Mouse (Mus musculus) thymus, postnatal 10 days (tissue): ENCODE data around the gene Igfbp7.

Experiments used
- DNase-seq, 2 experiments: peaks; one replicate each; pipeline ENCODE4 v3.0.0; 2021; ENCODE audit warnings: low spot score in 2 of 2

Gene Igfbp7

DNA sequence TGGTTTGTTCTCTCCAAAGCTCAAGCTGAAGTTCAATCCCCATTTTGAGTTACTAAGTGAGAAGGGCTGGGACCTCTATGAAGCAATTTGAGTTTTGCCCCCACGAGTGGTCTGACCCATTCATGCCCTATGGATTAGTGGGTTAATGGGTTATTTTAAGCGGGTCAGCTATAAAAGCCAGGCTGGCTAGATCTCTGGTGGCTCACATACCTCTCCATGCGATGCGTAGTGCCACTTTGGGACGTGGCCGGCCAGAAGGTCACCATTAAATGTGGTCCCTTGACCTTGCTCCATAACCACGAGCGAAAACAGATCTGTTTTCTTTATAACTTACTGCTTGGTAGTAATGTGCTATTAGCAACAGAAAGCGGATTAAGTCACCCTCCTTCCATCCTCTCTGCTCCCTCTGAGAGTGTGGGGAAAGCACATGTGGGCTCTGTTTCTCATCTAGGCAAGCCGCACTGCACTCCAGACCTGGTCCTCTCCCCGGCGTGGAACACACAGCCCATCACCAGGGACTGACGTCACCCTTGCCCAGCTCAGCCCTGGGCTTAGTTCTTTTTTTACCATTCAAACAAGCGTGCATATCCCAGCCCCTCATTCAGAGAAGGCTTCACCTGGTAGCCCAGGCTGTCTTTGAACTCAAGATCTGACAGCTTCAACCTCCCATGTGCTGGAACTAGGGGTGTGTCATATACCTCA is 28.3 kb downstream of the Igfbp7 start:
- no peak for DNase-seq

DNA sequence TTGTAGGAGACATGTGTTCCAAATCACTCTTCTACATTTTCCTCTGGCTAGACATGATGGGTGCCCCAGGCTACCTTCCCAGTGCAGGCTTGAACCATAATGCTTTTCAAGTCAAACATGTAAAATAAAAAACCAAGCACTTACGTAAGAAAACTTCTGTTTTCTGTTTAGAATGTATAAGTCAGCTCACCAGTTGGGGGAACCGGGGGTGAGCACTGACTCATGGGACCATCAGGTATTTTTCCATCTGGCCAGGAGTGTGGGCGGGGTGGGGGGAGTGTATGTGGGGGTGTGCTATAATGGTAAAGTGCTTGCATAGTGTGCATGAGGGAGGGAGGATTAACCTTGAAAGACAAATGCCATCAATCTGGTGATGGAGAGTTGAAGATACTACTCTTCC is 29.8 kb downstream of the Igfbp7 start:
- DNase-seq: no peak

DNA sequence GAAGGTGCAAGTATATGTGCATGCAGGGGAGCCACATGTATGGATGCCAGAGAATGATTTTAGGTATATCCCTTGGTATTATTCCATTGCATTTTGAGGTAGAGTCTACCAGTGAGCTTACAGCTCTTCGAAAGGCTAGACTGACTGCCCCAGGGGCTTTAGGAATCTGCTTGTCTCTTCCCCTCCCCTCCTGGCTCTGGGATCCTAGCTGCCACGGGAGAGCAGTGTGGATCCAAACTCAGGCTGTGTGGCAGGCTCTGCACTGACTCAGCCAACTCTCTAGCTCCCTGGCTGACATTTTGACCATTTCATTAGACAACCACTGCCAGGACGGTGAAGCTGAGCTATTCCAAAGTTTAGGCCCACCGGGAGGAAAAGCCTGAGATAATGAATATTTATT is 32.3 kb downstream of the Igfbp7 start:
- DNase-seq: no peak

DNA sequence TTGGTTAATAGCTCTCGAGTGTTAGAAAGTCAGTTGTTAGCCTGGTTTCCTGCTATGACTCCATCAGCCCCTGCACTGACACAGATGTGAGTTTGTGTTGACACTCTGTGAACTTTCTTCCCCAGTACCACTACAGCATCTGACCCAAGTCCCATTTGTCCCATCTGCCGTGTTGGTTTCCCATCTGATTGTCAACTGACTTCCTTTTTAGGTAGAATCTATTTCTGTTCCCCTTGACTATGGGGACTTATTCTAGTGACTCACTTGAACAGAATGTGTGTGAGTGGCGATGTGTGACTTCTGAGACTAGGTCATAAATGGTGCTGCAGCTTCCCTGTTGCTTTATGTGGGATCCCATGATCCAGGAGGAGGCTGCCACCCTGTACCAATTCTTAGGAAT is 32.9 kb downstream of the Igfbp7 start:
- no peak for DNase-seq

DNA sequence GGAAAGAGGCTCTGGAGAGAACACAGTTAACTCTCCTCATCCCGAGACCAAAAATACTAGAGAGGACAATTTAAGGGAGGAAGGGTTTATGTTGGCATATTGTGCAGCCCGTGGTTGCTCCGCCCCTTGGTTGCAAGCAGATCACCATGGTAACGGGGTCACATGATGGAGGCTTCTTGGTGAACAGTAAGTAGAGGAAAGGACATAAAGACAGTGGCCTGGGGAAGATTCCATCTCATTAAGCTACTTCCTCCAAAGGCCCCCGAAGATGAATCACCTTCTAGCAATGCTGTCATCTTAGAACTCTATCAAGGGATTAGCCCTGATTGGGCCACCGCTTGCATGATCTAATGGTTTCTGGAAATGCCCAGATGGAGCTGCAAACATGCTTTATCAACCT is 35.1 kb downstream of the Igfbp7 start:
- peak in 1 of 2 experiments; percentile 43 for DNase-seq

DNA sequence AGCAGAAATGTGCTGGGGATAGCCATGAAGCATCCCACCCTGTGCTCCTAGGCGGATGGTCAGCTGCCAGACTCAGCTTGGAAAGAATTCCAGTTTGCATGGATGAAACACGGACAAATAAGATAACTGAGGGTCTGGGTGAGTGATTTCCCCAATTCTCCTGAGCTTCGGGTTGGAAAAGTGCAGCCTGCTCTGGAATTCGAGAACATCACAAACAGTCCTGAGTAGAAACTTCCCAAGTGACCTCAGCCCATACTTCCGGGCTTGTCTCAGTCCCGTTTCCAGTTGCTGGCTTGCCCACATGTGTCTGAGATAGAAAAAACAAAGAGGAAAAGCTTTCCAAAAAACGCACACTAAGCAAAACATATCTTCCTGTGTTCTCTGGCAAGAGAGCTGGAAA is 35.6 kb downstream of the Igfbp7 start:
- no peak for DNase-seq

DNA sequence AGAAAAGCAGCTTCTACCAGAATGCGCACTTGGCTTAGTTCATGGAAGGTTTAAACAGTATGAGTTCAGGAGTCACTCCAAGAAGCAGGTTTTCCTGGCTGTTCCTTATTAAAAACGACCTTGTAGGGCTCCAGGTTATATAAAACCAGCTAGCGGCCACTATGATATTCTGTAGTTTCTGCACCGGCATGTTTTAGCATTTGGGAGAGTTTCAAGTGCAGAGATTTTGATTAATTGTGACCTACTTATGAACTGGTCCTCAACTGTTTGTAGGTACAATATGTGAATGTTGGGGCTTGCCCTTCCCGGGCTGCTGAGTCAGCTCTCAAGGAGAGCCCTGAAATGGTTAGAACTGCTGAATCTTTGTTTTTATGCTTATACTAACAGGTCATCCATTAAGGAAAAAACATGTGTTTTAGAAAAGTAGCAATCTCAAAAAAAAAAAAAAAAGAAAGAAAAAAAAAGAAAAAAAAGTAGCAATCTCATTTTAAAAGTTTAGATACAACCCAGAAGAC is 37.4 kb downstream of the Igfbp7 start:
- DNase-seq: no peak

DNA sequence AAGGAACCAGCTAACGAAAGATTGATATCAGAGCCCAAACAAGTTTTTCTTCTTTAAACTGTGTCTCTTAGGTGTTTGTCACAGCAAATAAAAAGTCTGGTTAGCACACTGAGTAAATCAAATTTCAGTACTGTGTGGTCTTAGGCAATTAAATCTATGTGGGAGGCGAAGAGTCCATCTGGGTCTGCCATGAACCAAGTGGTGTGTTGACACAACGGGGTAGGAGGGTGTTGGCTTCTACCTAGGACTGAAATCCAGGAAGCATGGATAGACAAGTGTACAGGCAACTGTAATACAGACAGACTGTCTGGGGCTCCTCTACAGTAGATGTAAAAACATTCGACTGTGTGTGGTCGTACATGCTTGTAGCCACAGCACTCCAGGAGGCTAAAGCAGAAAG is 38.4 kb downstream of the Igfbp7 start:
- no peak for DNase-seq

DNA sequence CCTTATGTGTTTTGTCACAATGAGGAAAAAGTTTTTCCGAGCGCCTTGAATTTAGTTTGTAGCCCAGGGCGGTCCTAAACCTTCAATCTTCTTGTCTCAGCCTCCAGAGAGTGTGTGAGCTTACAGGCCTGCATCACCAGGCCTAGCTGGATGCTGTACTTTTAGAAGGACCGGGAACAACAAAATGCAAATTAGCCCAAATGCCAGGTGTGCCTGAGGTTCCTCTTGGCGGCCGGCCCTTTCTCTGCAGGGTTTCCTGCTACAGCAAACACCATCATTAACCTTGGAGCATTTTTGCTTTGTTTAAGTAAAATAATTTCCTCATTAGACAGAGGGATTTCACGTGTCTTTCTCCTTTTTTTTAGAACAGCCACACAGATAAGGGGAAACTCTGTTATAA is 39.6 kb downstream of the Igfbp7 start:
- no peak for DNase-seq

DNA sequence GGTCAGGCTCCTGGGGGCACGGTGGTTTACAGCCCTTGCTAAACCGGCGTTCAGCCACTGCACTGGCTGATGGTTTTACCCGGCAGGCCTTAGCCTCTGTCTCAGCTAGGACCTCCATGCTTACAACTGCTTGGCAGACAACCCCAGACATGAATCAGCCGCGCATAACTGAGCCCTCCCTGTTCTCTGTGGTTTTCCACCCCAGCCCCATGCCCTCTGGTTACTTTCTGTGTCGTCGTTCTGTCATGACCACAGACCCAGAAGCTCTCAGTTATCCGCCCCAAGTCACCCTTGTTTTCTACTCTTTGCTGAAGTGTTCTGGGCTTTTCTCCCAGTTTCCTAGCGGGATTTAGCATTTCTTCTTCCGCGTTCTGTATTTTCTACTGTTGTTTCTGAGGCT is 40.2 kb downstream of the Igfbp7 start:
- DNase-seq: no peak

DNA sequence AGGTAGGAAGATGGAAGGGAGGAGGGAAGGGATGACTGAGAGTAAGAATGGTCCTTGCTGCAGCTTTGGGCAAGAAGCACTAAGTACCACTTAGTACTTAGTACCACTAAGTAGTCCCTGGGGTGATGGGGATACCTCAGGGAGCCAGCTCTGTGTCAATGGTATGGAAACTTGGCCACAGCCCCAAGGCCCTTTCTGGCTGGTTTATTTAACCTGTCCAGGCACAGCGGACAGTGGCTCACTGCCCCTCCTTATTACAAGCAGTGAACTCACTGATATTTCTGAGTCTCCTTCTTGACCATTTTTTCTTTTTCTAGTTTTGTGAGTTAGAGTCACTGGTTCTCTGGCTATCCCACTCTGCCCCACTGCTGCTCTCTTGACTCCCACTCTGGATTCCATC is 40.7 kb downstream of the Igfbp7 start:
- no peak for DNase-seq

DNA sequence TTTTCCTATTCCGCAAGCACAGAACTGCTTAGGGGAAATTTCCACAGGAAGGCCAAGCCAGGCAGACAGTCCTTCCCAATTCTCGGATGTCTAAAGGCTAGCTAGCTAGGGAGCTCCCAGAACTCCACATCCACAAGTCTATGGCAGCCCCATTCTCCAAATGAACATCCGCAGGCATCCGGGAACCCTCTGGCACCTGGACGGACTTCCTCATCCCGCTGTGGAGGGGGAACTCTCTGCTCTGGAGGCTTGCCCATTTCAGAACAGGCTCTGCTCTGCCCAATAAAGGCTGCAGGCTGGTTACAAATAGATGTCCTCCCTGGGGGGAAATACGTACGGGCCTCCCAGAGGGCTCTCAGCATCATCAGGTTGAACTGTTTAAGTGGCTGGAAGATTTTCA is 41.5 kb downstream of the Igfbp7 start:
- no peak for DNase-seq

DNA sequence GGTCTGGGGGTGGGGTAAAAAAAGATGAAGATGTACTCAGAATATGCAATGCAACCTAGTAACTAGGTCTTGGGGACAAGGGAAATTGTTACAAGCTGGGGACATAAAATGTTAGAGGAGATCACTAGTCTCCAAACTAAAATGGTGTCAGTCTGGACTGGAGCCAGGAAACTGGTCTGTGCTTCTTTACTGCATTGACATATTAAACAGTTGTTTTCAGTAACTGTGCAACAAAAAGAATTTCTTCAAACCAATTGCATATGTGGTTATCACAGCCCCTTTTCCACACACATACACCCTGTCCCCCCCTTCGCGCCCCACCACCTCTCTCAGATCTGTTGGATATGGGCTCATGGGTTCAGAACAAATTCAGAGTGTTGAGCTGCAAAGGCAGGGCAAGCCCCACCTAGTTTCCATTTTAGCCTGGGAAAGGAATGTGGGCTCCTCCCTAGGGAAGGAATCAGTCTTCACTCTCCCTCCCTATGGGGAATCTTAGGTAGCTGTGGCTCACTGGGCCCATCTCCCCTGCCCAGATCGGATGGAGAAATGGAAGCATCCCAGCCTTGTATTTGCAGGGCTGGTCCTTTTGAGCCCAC is 43.3 kb downstream of the Igfbp7 start:
- DNase-seq: no peak

DNA sequence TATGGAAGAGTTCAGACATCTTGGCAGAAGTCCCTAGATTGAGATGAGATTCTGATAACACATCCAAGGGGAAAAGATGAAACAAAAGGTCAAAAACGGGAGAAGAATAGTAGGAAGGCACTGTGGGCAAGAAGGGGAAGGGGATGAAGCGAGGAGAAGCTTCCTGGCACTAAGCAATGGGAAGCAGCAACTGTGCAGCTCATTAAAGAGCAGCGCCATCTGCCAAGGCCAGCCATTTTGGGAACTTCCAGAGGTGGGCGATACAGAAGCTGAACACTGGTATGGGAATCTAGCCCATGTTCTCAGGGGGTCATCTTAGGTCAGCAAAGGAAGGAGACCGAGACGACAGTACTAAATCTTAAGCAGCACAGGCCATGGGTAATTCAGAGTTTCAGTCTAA is 44.2 kb downstream of the Igfbp7 start:
- no peak for DNase-seq

DNA sequence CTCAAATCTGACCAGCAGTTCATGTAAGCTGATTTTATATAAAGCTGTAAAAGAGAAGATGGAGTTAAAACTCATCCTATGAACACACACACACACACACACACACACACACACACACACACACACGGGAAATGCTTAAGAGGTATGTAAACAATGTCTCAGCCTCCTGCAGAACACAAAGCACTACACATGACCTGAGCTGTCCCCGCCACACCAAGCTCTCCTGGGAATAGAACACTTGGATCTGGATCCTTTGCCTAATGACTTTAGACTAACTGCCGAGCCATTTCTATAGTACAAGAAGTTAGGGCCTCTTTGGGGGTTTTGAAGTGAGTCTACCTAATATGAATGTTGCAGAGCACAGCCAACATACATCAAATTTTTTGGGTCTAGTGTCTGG is 45.7 kb downstream of the Igfbp7 start:
- no peak for DNase-seq

DNA sequence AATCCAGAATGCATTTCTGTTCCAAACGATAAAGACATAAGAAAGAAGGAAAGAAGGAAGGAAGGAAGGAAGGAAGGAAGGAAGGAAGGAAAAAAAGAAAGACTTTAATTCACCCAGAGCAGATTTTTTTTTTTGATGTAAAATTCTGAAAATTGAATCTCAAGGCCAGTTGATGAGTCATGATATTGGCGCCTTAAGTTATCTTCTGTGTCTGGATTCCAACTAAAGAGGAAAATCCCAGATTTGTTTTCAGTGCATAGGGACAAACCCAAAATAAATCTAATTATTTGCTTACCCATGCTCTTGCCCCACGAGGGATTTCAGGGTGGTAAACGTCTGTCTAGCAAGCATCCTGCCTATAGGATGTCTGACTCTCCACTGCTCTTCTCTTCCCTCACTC is 46.8 kb downstream of the Igfbp7 start:
- no peak for DNase-seq

DNA sequence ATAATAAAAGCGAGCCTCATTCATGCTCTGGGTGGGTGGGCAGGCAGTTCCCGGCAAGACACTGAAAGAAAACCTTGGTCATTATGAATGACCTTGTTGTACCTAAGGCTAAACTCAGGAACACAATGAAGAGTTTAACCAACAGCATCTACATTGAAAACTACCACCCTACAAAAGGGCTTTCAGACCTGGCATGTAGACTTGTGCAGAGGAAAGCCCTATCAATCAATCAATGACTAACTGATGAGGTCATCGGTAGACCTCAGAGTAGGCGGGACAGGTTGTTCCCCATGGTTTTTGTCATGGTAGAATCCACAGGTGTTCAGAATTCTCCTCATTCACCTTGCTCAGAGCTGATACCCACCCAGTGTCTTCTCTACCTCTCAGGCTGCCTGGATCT is 47.9 kb downstream of the Igfbp7 start:
- DNase-seq: no peak

DNA sequence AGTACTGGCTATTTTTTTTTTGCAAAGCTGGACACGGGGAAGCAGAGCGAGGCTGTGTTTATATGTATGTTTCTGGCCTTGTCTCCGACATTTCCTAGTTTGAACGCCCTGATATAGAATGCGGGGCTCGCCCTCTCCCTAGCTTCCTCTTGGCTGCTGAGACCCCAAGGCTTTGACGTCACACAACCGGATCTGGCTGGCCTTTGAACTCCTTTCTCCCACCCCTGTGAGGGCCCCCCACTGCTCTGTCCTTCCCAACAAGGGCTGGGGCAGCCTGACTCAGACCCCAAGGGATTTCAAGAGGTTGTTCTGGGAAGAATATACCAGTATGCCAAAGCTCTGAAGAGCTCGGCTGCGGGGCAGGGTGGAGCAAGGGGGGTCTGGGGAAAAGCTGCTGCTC is 49.5 kb downstream of the Igfbp7 start:
- DNase-seq: peak; percentile 30

DNA sequence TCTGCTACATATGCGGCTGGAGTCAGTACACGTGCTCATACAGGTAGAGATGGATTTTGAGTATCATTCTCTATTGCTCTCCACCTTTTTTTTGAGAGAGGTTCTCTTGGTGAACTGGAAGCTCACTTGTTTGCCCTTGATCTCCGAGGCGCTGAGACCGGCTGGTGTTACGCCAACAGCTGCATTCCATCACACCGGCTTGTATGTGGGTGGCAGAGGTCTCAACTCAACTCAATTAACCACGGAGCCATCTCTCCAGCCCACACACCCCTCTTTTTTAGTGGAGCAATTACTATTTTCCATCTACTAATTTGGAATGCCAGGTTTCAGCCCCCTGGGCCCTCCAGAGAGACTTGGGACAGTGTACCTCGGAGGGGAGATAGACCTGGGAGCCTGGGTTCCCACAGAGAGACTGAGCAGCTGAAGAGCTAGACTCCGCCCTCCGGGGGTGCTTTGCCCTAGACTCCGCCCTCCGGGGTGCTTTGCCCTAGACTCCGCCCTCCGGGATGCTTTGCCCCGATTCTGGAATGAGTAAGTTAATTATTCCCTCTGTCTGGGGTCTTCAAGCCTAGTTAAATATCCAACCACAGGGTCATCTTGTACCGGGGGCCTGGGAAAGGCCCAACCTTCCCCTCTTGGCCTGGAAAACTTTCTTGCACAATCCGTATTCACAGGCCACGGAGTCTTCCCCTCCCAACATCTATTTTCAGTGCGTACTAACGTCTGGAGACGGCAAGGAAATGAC is 50.3 kb downstream of the Igfbp7 start:
- DNase-seq: peak; percentile 63 to 73

DNA sequence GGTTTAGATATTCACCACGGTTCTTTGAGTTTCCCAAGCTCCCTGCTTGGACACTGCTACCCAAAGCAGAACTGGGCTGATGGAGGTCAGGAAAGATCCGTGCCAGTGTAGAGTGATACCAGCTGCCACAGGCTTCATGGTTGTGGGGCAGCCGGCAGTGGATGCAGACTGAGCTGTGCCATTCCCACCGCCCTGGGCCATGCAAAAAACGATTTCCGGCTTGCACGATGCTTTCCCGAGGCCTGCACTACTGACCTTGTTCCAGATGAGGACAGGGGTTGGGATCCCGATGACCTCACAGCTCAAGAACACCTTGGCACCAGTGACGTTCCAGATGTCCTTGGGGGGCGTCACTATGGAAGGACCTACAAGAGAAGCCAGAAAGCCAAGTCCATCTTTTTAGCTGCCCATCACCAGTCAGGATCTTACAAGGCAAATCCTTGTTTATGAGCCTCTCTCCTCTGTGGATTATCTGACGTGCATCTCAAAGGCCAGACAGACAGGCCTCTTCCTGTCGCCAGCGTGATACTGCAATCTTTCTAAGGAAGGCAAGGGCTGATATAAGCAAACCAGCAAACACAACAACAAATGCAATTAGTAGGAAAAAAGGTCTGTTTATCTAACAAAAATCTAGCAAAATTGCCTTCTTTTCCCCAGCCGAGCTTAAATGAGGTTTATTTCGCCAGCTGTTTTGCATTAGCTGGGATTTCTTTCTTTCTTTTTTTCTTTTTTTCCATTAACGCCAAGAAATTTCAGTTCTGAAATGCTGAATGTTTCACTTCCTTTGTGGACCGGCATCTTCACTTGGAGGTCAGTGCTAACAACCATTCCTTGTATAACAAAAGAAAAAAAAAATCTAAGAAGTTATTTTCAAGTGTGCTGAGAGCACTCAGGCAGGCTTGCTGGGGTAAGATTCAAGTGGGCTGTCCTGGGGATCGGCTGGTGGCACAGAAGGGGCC is 52.3 kb downstream of the Igfbp7 start:
- no peak for DNase-seq

DNA sequence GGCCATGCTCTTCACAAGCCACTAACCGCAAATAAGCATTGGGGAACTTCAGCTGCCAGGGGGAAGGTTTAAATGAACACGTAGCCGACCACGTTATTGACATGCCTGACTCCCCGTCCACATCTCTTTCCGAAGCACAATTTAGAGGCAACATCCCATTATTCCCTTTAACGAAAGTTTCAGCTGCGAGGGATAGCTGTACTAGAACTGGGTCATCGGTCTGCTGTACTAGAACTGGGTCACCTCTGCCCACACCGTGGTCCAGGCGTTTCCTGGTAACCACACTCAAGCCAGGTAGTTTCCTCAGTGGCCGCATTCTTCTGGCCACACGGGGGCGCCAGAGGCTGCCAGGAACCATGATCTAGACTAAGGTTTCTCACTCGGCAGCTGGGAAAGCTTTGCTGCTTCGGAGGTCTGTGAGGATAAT is 53.5 kb downstream of the Igfbp7 start:
- peak; percentile 57 to 81 for DNase-seq

DNA sequence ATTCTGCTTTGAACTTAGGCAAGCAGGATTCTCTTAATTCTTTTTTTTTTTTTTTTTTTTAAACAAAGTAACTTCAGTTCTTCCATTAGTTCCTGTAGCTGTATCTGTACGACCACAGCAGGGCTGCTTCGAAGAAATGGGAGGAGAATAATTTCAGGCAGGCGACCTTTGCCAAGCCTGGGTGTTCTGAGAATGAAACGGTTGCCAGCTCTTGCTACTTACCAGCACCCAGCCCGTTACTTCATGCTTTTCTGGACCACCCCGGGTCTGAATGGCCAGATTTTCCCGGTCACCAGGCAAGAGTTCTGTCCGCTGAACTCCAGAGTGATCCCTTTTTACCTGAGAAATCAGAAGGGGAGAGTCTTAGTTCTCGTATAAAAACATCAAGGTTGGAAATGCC is 56.1 kb downstream of the Igfbp7 start:
- DNase-seq: no peak
